Mouse (Mus musculus) embryonic fibroblast, embryonic 13.5 days (primary cell): ENCODE measurements around the gene Pkd1l1.

ENCODE experiments used
- CTCF ChIP-seq: IDR thresholded peaks from 2 replicates; pipeline ENCODE4 v1.5.1; 2011; ENCODE audit warnings: mild to moderate bottlenecking, control low read depth, low read length, moderate library complexity, borderline replicate concordance; ENCODE audit not compliant: insufficient read depth
- POLR2A ChIP-seq: IDR thresholded peaks from 2 replicates; pipeline ENCODE4 v1.6.1; 2011; ENCODE audit warnings: low read depth, mild to moderate bottlenecking, control low read depth, low read length, moderate library complexity

GRCm38 (mm10) chr11:8863955-8864675 lies 109.0 kb downstream of the Pkd1l1 start:
- no peak for TF ChIP-seq CTCF
- no peak for TF ChIP-seq POLR2A
